Mouse (Mus musculus): Measurements from ENCODE around the gene Gm17654.
"Not testable (repeated sequence)": the region's sequence is repeated elsewhere in the genome, so short reads cannot be mapped to it uniquely, and the experiment has no call there.

Gene Gm17654

DNA sequence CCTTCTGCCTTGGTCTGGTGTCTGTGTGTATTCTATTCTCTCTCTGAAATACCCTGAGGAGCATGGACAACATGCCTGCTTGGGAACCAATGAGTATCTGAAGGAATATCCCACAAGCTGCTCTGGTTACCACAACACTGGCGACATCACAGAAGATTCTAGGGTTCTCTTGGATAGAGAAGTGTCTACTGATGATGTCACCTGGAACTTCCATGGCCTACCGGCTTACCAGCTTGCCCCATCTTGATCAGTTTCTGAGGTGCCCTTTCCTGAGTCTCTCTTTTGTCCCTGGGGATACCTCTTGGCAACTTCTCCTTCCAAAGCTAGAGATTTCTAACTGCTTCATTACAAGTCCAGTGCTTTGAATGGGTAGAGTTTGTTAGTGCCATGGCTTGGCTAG is at the start of gene Gm17654:
Gene Gm17654 (minus strand): TSS at position 101 of the 400 bp plus-strand sequence.
- DNase-seq (ENCODE audit: low read depth, low spot score) = not testable (repeated sequence)

DNA sequence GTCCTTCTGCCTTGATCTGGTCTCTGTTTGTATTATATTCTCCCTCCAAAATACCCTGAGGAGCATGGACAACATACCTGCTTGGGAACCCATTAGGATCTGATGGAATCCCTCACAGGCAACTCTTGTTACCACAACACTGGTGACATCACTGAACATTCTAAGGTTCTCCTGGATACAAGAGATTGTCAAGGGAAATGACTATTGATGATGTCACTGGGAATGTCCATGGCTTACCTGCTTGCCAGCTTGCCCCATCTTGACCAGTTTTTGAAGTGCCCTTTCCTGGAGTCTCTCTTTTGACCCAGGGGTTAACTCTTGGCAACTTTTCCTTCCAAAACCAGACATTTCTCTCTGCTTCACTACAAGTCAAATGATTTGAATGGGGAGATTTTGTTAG is 29.0 kb upstream of the Gm17654 start, which contains the start of gene Gm10375:
Gene Gm10375 (minus strand): TSS at position 101 of the 400 bp plus-strand sequence.
- DNase-seq (ENCODE audit: low read depth, low spot score) = not testable (repeated sequence)

DNA sequence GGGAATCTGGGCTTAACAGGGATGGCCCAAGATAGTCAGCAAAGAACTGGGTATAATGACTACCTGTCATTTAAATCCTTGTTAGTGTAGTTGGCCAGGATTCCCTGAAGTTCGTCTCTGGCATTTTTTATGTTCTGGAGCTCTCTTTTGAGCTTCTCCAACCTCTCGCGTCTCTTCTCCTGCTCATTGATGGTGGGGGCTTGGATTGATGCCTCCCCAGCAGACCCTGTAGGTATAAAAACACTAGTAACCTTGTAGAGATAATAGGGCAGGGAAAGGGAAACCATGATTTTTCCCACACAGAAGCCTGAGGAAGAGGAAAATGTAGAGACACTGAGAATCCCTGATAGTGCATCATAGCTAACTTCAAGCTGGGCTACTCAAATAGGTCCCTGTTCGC is 977 bp downstream of the Gm17654 start:
- DNase-seq (ENCODE audit: low read depth, low spot score) = not testable (repeated sequence)

GRCm38 (mm10) chr14:43552271-43552670 is 26.7 kb downstream of the Gm17654 start:
- not testable (repeated sequence) for DNase-seq (ENCODE audit: low read depth, low spot score)

DNA sequence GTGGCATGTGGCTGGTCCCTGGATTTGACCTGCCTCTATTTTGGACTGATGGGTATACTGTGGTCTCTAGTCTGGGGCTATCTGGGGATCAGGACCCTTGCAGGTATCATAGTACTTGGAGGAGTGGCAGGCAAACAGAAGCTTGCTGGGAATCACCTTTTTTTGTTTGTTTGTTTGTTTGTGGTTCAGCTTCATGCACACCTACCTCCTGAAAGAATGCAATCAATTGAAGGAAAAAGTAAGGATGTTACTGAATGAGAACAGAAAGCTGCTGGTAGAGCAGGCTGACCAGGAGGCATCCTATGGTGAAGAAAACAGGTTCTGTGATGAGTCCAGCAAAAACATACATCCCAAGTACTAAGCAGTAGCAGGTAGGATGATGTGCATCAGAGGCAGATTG is 32.7 kb downstream of the Gm17654 start:
- not testable (repeated sequence) for DNase-seq (ENCODE audit: low read depth, low spot score)

- DNase-seq (ENCODE audit: low read depth, low spot score) = not testable (repeated sequence)
Measured at GRCm38 (mm10) chr14:43543276-43543675, 35.7 kb downstream of the Gm17654 start, which contains the start of gene Gm5799. Gm5799 (plus strand) TSS chr14:43543576.

DNA sequence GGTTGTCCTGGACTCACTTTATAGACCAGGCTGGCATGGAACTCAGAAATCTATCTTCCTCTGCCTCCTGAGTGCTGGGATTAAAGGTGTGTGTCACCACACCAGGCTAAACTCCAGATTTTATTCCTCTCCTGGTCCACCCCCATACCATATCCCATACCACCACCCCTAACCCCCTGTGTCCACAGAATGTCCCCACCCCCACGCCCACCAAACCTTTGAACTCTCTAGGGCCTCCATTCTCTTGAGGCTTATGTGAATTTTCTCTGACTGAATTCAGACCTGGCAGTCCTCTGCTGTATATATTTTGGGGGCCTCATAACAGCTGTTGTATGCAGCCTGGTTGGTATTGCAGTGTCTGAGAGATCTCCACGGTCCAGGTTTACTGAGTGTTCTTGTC is 40.8 kb downstream of the Gm17654 start:
- DNase-seq (ENCODE audit: low read depth, low spot score) = not testable (repeated sequence)

GRCm38 (mm10) chr14:43532387-43532786 is 46.6 kb downstream of the Gm17654 start:
- not testable (repeated sequence) for DNase-seq (ENCODE audit: low read depth, low spot score)

DNA sequence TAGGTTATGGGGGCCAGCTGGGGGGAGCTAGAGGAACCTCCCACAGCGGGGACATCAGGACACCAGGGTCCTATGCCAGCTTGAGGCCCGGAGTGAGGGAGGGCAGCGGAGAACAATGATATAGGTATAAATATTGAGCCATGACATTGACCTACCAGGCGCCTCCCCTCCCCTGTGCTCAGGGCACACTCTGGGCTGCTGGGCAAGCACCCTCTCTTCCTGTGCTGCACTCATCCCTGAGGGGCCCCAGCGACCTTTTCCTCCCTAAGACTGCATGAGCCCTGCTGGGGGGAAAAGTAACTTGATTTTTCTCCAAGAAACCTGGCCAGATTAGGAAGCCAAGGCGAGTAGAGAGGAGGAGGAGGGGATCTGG is 46.9 kb downstream of the Gm17654 start:
- DNase-seq (ENCODE audit: low read depth, low spot score) = not testable (repeated sequence)

DNA sequence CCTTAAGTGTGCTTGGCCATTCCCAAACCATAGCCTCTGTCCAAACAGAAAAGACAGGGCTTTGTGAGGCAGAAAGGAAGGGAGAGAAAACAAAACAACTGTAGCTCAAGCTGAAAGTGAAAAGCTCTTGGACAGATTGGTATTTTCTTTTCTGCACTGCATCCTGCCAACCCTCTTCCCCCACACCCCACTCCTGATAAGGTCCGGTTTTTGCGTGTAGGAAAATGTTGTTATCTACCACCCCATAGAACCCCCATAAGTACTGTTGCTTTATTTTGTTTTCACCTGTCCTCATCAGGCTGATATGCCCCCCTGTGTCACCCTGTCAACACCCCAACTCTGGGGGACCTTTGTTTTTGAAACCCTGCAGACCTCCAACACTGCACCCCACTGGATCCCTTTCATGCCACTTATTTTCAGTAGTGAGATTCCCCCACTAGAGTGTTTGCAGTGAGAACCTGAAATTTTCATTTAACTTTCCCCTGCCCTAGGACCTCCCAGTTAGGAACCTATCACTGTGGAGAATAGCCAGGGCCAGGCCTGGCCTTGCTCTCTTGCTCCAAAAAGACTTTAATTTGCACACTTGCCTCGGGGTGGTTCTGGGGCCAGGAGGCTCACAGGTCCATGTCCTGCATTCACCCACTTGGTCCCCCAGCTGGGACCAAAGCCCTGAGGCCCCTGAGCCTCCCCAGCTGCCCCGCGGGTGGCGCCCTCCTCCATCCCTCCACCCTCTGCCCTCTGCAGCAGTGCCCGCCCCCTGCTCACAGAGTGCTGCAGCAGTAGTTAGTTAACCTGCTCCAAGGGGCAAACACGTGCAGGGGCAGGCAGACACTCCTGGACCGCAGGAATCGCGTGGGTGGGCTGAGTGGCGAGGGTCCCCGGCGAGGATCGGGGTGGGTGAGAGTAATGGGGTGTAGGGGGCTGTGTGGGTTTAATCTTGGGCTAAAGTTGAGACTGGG is 47.6 kb downstream of the Gm17654 start:
- not testable (repeated sequence) for DNase-seq (ENCODE audit: low read depth, low spot score)

Data from embryo, embryonic 11.5 days (tissue).